ENCODE assay signal across 24 mouse cellular contexts in genomic region chr1:179149468-179150140, GRCm38 (mm10).
A peak's percentile ranks its signal among the peaks of the same experiment; 100 is the strongest.
DNase-seq lines count a peak whose midpoint lies in the region; ATAC-seq and TF ChIP-seq lines count a peak whose summit lies in the region.
"Had no signal": no experiment of that assay in that cellular context is flagged by ENCODE, and none has a peak within 500 bp of the region (broad histone marks: within the 10 kb centered on the region; RNA-seq: fewer than 3 reads in every experiment).

No protein-coding gene starts in this region.

- H3K4me1 ChIP-seq in heart, embryonic 13.5 days = peaks cover 31% of the 10 kb centered on the region
- no peaks in the 10 kb centered on the region for H3K4me1 ChIP-seq in heart, adult 2 months (ENCODE audit: control insufficient read depth, insufficient read depth, low read length)
- H3K4me1 ChIP-seq in lung, embryonic 14.5 days (ENCODE audit: insufficient read depth) = peaks cover 7% of the 10 kb centered on the region; the same call in 1 of the 2 replicates
- H3K4me1 ChIP-seq in liver, embryonic 14.5 days (replicated peaks; ENCODE audit: control insufficient read depth in 2 of 2, insufficient read depth in 2 of 2, low read length in 1 of 2) = peaks cover 0 to 12% of the 10 kb centered on the region in 2 experiments; a peak in 2 of 4 replicates

- 15% methylated on average over 5 of the region's 5 CpGs for WGBS in heart, embryonic 13.5 days
- WGBS in heart, adult 2 months = 31% methylated on average over 5 of the region's 5 CpGs
- 35% methylated on average over 5 of the region's 5 CpGs for WGBS in lung, embryonic 14.5 days
- 25% methylated on average over 5 of the region's 5 CpGs for WGBS in liver, embryonic 14.5 days (ENCODE audit: insufficient replicate concordance)

- no peak for TF ChIP-seq POLR2A in heart, adult 2 months (IDR thresholded peaks at IDR 0.05; ENCODE audit: insufficient read depth, low read depth, low read length)

- H3K9me3 ChIP-seq in heart, embryonic 13.5 days = no peaks in the 10 kb centered on the region
- H3K9me3 ChIP-seq in lung, embryonic 14.5 days (ENCODE audit: low read depth, low read length) = no peaks in the 10 kb centered on the region
- no peaks in the 10 kb centered on the region for H3K9me3 ChIP-seq in liver, embryonic 14.5 days (ENCODE audit: control insufficient read depth, low read length)
- H3K9me3 ChIP-seq: embryonic facial prominence, embryonic 15.5 days; limb, embryonic 12.5 days; midbrain, embryonic 13.5 days; neural tube, embryonic 12.5 days had no signal

- H3K27ac ChIP-seq in heart, embryonic 13.5 days (replicated peaks) = peak overlapping the region; percentile 24; the same call in 1 of the 2 replicates
- no peak overlapping the region for H3K27ac ChIP-seq in heart, adult 2 months
- no peak overlapping the region for H3K27ac ChIP-seq in lung, embryonic 14.5 days (ENCODE audit: low read depth)
- no peak overlapping the region for H3K27ac ChIP-seq in liver, embryonic 14.5 days
- H3K27ac ChIP-seq: embryonic facial prominence, embryonic 15.5 days; limb, embryonic 12.5 days; midbrain, embryonic 13.5 days; neural tube, embryonic 12.5 days had no signal

- H3K4me3 ChIP-seq in heart, embryonic 13.5 days = no peak overlapping the region
- H3K4me3 ChIP-seq in heart, adult 2 months = no peak overlapping the region
- no peak overlapping the region for H3K4me3 ChIP-seq in lung, embryonic 14.5 days (ENCODE audit: low read depth, low read length)
- H3K4me3 ChIP-seq in liver, embryonic 14.5 days (ENCODE audit: insufficient read depth in 1 of 2, low read depth in 2 of 2, low read length in 2 of 2) = no peak overlapping the region
- H3K4me3 ChIP-seq: embryonic facial prominence, embryonic 15.5 days; limb, embryonic 12.5 days; midbrain, embryonic 13.5 days; neural tube, embryonic 12.5 days had no signal

- TF ChIP-seq CTCF in heart, adult 2 months (IDR thresholded peaks at IDR 0.05) = no peak
- no peak for TF ChIP-seq CTCF in lung, embryonic 14.5 days (IDR thresholded peaks at IDR 0.05; ENCODE audit: low read depth)
- TF ChIP-seq CTCF in liver, embryonic 14.5 days (IDR thresholded peaks at IDR 0.05; ENCODE audit: low read depth) = no peak

- no peaks in the 10 kb centered on the region for H3K36me3 ChIP-seq in heart, embryonic 13.5 days
- no peaks in the 10 kb centered on the region for H3K36me3 ChIP-seq in heart, adult 2 months (ENCODE audit: control insufficient read depth, insufficient read depth, low read length)
- H3K36me3 ChIP-seq in lung, embryonic 14.5 days (ENCODE audit: insufficient read depth) = no peaks in the 10 kb centered on the region
- H3K36me3 ChIP-seq in liver, embryonic 14.5 days (replicated peaks; ENCODE audit: control insufficient read depth, insufficient read depth, low read depth) = no peaks in the 10 kb centered on the region
- H3K36me3 ChIP-seq: embryonic facial prominence, embryonic 15.5 days; limb, embryonic 12.5 days; midbrain, embryonic 13.5 days; neural tube, embryonic 12.5 days had no signal

- H3K4me2 ChIP-seq in heart, embryonic 13.5 days = no peak overlapping the region
- H3K4me2 ChIP-seq in lung, embryonic 14.5 days = no peak overlapping the region
- H3K4me2 ChIP-seq in liver, embryonic 14.5 days (ENCODE audit: low read depth) = no peak overlapping the region
- H3K4me2 ChIP-seq: embryonic facial prominence, embryonic 15.5 days; limb, embryonic 12.5 days; midbrain, embryonic 13.5 days; neural tube, embryonic 12.5 days had no signal

- no peaks in the 10 kb centered on the region for H3K79me2 ChIP-seq in heart, adult 2 months (replicated peaks; ENCODE audit: control insufficient read depth, insufficient read depth, low read length)

- no peak for TF ChIP-seq EP300 in heart, adult 2 months (IDR thresholded peaks at IDR 0.05; ENCODE audit: insufficient read depth, low read depth, low read length)
- no peak for TF ChIP-seq EP300 in liver, embryonic 14.5 days (IDR thresholded peaks at IDR 0.05; ENCODE audit: low read depth)

- intact Hi-C loops in heart, adult 2 months (cut with DNase I) = loop anchor here (10.0 kb wide), 1 partner anchor 325 kb away; no protein-coding TSS in a partner anchor

- H3K9ac ChIP-seq in heart, embryonic 13.5 days = no peak overlapping the region
- no peak overlapping the region for H3K9ac ChIP-seq in heart, adult 2 months (ENCODE audit: low read depth, low read length)
- H3K9ac ChIP-seq in lung, embryonic 14.5 days = no peak overlapping the region
- no peak overlapping the region for H3K9ac ChIP-seq in liver, embryonic 14.5 days (replicated peaks)
- H3K9ac ChIP-seq: embryonic facial prominence, embryonic 15.5 days; limb, embryonic 12.5 days; midbrain, embryonic 13.5 days; neural tube, embryonic 12.5 days had no signal

- DNase-seq in heart, adult 2 months = no peak
- DNase-seq in lung, embryonic 14.5 days = peak; percentile 33
- no peak for DNase-seq in lung, adult 18-20 months
- DNase-seq in liver, embryonic 14.5 days (ENCODE audit: low read depth in 3 of 3, low spot score in 3 of 3) = peak in 1 of 3 experiments; percentile 20
- no peak for DNase-seq in right cerebral cortex, postnatal 25 days
- DNase-seq: adrenal gland, adult 8-10 months; cerebellum, adult 2 months; cerebellum, postnatal 25 days; embryo, embryonic 11 days; layer of hippocampus, postnatal 36 days; lung, postnatal 14 days; right cerebral cortex, postnatal 14 days; spleen, adult 18-20 months; thymus, postnatal 25 days had no signal

- H3K27me3 ChIP-seq in heart, embryonic 13.5 days (replicated peaks) = 0 out of 2 replicates have a peak, but pooled peaks cover 6% of the 10 kb centered on the region
- H3K27me3 ChIP-seq in heart, adult 2 months (ENCODE audit: control insufficient read depth, insufficient read depth, low read length) = no peaks in the 10 kb centered on the region
- H3K27me3 ChIP-seq in lung, embryonic 14.5 days (ENCODE audit: insufficient read depth, low read length) = no peaks in the 10 kb centered on the region
- no peaks in the 10 kb centered on the region for H3K27me3 ChIP-seq in liver, embryonic 14.5 days (ENCODE audit: control insufficient read depth, insufficient read depth, low read length)
- H3K27me3 ChIP-seq: embryonic facial prominence, embryonic 15.5 days; limb, embryonic 12.5 days; midbrain, embryonic 13.5 days; neural tube, embryonic 12.5 days had no signal

- ATAC-seq in heart, embryonic 13.5 days (ENCODE audit: extremely low read depth, insufficient number of reproducible peaks, low FRiP score, low TSS enrichment) = no peak
- ATAC-seq in lung, embryonic 14.5 days (ENCODE audit: insufficient read depth) = peak; percentile 62; the same call in 1 of the 2 replicates
- peak; percentile 55; the same call in 1 of the 2 replicates for ATAC-seq in liver, embryonic 14.5 days (ENCODE audit: insufficient read depth)
- no peak for ATAC-seq in monocyte, adult 5-6 weeks (replicated peaks; ENCODE audit: insufficient number of reproducible peaks, low FRiP score, low TSS enrichment, poor library complexity, severe bottlenecking)
- ATAC-seq: CD4-positive, CD25-positive, alpha-beta regulatory T cell, adult 4 months; forebrain, embryonic 14.5 days; hindbrain, embryonic 16.5 days; intestine, embryonic 16.5 days; midbrain, embryonic 13.5 days had no signal

Comparison
In these comparisons a context has a peak if more than half of its experiments do, and no peak if none do; other contexts are left out.
1. ATAC-seq: peak in lung, embryonic 14.5 days (single experiment) and liver, embryonic 14.5 days (single experiment); none in heart, embryonic 13.5 days (single experiment) and monocyte, adult 5-6 weeks (single experiment).